Comparison of ENCODE assay signal across 9 mouse cellular contexts in the genomic region with DNA sequence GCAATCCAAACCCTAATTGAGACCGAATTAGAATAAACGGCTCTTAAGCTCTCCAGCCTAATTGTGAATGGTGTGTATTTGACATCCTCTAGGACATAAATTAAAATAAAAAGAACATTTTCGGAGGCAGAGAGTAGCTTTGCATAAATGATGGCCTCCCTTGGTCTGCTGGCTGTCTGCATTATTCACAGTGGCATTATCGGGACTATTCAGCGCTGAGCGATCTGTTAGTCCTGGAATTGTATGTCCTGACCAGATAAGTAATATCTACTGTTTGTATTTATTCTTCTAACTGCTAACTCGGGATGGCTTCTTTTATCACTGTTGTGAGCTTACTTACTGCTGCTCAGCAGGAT.
A peak's percentile ranks its signal among the peaks of the same experiment; 100 is the strongest.
DNase-seq lines count a peak whose midpoint lies in the region; ATAC-seq and TF ChIP-seq lines count a peak whose summit lies in the region.
"Had no signal": no experiment of that assay in that cellular context is flagged by ENCODE, and none has a peak within 500 bp of the region (broad histone marks: within the 10 kb centered on the region; RNA-seq: fewer than 3 reads in every experiment).

No protein-coding gene starts in this region.

- intact Hi-C loops in heart, postnatal 10 days (cut with DNase I), result no loop called here

- H3K4me2 ChIP-seq in heart, embryonic 16.5 days (ENCODE audit: low read depth, low read length), result peak overlapping the region; percentile 44
- H3K4me2 ChIP-seq in forebrain, embryonic 12.5 days, result peak overlapping the region; percentile 52

- no peak for TF ChIP-seq POLR2A in cortical plate, adult 2 months (IDR thresholded peaks at IDR 0.05; ENCODE audit: extremely low read depth, insufficient read depth, low read length)

- DNase-seq in heart, postnatal 10 days, result no peak
- no peak for DNase-seq in left cerebral cortex, adult 8-10 months (ENCODE audit: low spot score in 2 of 2)
- no peak for DNase-seq in lung, postnatal 25 days (ENCODE audit: low spot score)
- DNase-seq in gastrocnemius, postnatal 10 days, result no peak
- DNase-seq: thymus, adult 2 months had no signal

- no peak overlapping the region; the same call in 1 of the 2 replicates for H3K4me3 ChIP-seq in heart, embryonic 16.5 days (ENCODE audit: low read length)
- peak overlapping the region; percentile 25; the same call in 1 of the 2 replicates for H3K4me3 ChIP-seq in cortical plate, adult 2 months (ENCODE audit: insufficient read depth, low read length)
- H3K4me3 ChIP-seq in forebrain, embryonic 12.5 days (replicated peaks), result peak overlapping the region; percentile 30

- H3K4me1 ChIP-seq in heart, embryonic 16.5 days (ENCODE audit: control insufficient read depth, insufficient read depth, low read length), result no peaks in the 10 kb centered on the region
- peaks cover 4% of the 10 kb centered on the region; the same call in 1 of the 2 replicates for H3K4me1 ChIP-seq in cortical plate, adult 2 months (ENCODE audit: control insufficient read depth, insufficient read depth, low read length)
- H3K4me1 ChIP-seq in forebrain, embryonic 12.5 days, result peaks cover 21% of the 10 kb centered on the region

- no peak overlapping the region for H3K27ac ChIP-seq in heart, embryonic 16.5 days (ENCODE audit: low read length)
- H3K27ac ChIP-seq in cortical plate, adult 2 months (ENCODE audit: insufficient read depth, low read length), result peak overlapping the region; percentile 65
- 0 out of 2 replicates have a peak overlapping the region, but pooled peaks have one; percentile 27 for H3K27ac ChIP-seq in forebrain, embryonic 12.5 days

- WGBS in heart, embryonic 16.5 days, result 12% methylated on average over 7 of the region's 7 CpGs
- WGBS in forebrain, embryonic 12.5 days, result 5% methylated on average over 7 of the region's 7 CpGs

- no peak overlapping the region for H3K9ac ChIP-seq in heart, embryonic 16.5 days (ENCODE audit: low read length)
- H3K9ac ChIP-seq in forebrain, embryonic 12.5 days, result peak overlapping the region; percentile 8; the same call in 1 of the 2 replicates

- H3K27me3 ChIP-seq in heart, embryonic 16.5 days (ENCODE audit: control insufficient read depth, insufficient read depth, low read length), result no peaks in the 10 kb centered on the region; the same call in 1 of the 2 replicates
- H3K27me3 ChIP-seq in forebrain, embryonic 12.5 days, result peaks cover 12% of the 10 kb centered on the region

- no peak for ATAC-seq in heart, embryonic 16.5 days (replicated peaks; ENCODE audit: extremely low read depth, insufficient read depth, low FRiP score)
- ATAC-seq in forebrain, embryonic 12.5 days (ENCODE audit: low FRiP score), result peak; percentile 65
- ATAC-seq in megakaryocyte progenitor cell, adult 5-6 weeks (replicated peaks; ENCODE audit: poor library complexity), result 0 out of 2 replicates have a peak, but pooled peaks have one; percentile 20

- no peaks in the 10 kb centered on the region for H3K9me3 ChIP-seq in heart, embryonic 16.5 days (replicated peaks; ENCODE audit: control insufficient read depth, low read length)
- no peaks in the 10 kb centered on the region for H3K9me3 ChIP-seq in forebrain, embryonic 12.5 days

- no peaks in the 10 kb centered on the region for H3K36me3 ChIP-seq in heart, embryonic 16.5 days (ENCODE audit: control insufficient read depth, insufficient read depth)
- no peaks in the 10 kb centered on the region for H3K36me3 ChIP-seq in forebrain, embryonic 12.5 days (replicated peaks)

- no peak for TF ChIP-seq CTCF in cortical plate, adult 2 months (IDR thresholded peaks at IDR 0.05; ENCODE audit: extremely low read depth, insufficient read depth, low read length)
